Mouse (Mus musculus) small intestine, adult 2 months (tissue): ENCODE measurements at regions not wholly inside any gene's neighbourhood (a gene's known extent, or its start where the extent isn't known, plus 50 kb on each side); places are given as distances from the start of the nearest gene placed in this dataset.

Source experiments
- CTCF ChIP-seq: fragments of 200-500 bp; IDR thresholded peaks from 2 replicates; pipeline ENCODE4 v1.5.1; 2012; ENCODE audit warnings: low read depth, mild to moderate bottlenecking, control low read depth, inconsistent platforms, low read length, moderate library complexity, mixed read lengths; ENCODE audit not compliant: insufficient replicate concordance, insufficient read length; ENCODE audit errors: extremely low read depth
- POLR2A ChIP-seq: fragments of 200-500 bp; IDR thresholded peaks from 2 replicates; pipeline ENCODE4 v1.6.1; 2012; ENCODE audit warnings: low read depth, mild to moderate bottlenecking, control low read depth, inconsistent platforms, low read length, moderate library complexity

- TF ChIP-seq POLR2A (no peak), CTCF (no peak)
Measured at GRCm38 (mm10) chr13:5757176-5757575, 104.1 kb upstream of the Klf6 start.
